Mouse (Mus musculus): ENCODE data around the gene Gpha2. TPM values are rescaled to one million over a fixed set of nuclear protein-coding genes. Genes with fewer than 3 reads are reported as not detected.
A peak's percentile ranks its signal among the peaks of the same experiment; 100 is the strongest.

The Gpha2 gene
- polyA plus RNA-seq, 1 experiment from 2014 or later, result 2.1 TPM

MicroRNAs within 50 kb of the gene (microRNA counts, 519-probe panel; counts per million panel counts)
- 684 counts per million, percentile 72 among the panel's probes with 10 or more counts for microRNA mmu-miR-192

Small RNA genes lying within 50 kb of the gene (microRNA-seq; reads per million reads assigned to microRNA genes)
- gene Mir192, result 62.1 reads per million, percentile 44 among the genes with 10 or more reads in this experiment
- gene Mir194-2, result 41.9 reads per million, percentile 39 among the genes with 10 or more reads in this experiment

Other genes with a start within 250 kb of the Gpha2 start
- gene Slc22a20, start 240.2 kb upstream of the Gpha2 start, polyA plus RNA-seq (2016; fragmentation: Nextera tagmentation; extraction: Ambion mirVana), result not detected in 2 replicates
- 2.0 and 2.4 TPM in 2 replicates for gene Capn1, start 210.5 kb upstream of the Gpha2 start, polyA plus RNA-seq (2016; fragmentation: Nextera tagmentation; extraction: Ambion mirVana)
- 36.9 and 38.6 TPM in 2 replicates for gene Syvn1, start 179.8 kb upstream of the Gpha2 start, polyA plus RNA-seq (2016; fragmentation: Nextera tagmentation; extraction: Ambion mirVana)
- 90.3 and 91.4 TPM in 2 replicates for gene Mrpl49, start 168.6 kb upstream of the Gpha2 start, polyA plus RNA-seq (2016; fragmentation: Nextera tagmentation; extraction: Ambion mirVana)
- 820 and 955 TPM in 2 replicates for gene Fau, start 168.5 kb upstream of the Gpha2 start, polyA plus RNA-seq (2016; fragmentation: Nextera tagmentation; extraction: Ambion mirVana)
- 35.2 and 36.1 TPM in 2 replicates for gene Znhit2, start 165.2 kb upstream of the Gpha2 start, polyA plus RNA-seq (2016; fragmentation: Nextera tagmentation; extraction: Ambion mirVana)
- gene Tm7sf2, start 158.0 kb upstream of the Gpha2 start, polyA plus RNA-seq (2016; fragmentation: Nextera tagmentation; extraction: Ambion mirVana), result 24.4 and 28.8 TPM in 2 replicates
- 62.1 and 75.7 TPM in 2 replicates for gene Vps51, start 149.1 kb upstream of the Gpha2 start, polyA plus RNA-seq (2016; fragmentation: Nextera tagmentation; extraction: Ambion mirVana)
- not detected in 2 replicates for gene Tmem262, start 146.3 kb upstream of the Gpha2 start, polyA plus RNA-seq (2016; fragmentation: Nextera tagmentation; extraction: Ambion mirVana)
- gene Gm28374, start 144.1 kb upstream of the Gpha2 start, polyA plus RNA-seq (2016; fragmentation: Nextera tagmentation; extraction: Ambion mirVana), result 1.3 and 1.6 TPM in 2 replicates
- 74.3 and 85.4 TPM in 2 replicates for gene Zfpl1, start 141.4 kb upstream of the Gpha2 start, polyA plus RNA-seq (2016; fragmentation: Nextera tagmentation; extraction: Ambion mirVana)
- gene Cdca5, start 141.4 kb upstream of the Gpha2 start, polyA plus RNA-seq (2016; fragmentation: Nextera tagmentation; extraction: Ambion mirVana), result 70.6 and 76.4 TPM in 2 replicates
- 0.56 and 0.89 TPM in 2 replicates for gene AC131692.1, start 132.0 kb upstream of the Gpha2 start, polyA plus RNA-seq (2016; fragmentation: Nextera tagmentation; extraction: Ambion mirVana)
- gene Naaladl1, start 120.6 kb upstream of the Gpha2 start, polyA plus RNA-seq (2016; fragmentation: Nextera tagmentation; extraction: Ambion mirVana), result 0.54 and 0.75 TPM in 2 replicates
- 65.4 and 73.3 TPM in 2 replicates for gene Sac3d1, start 107.7 kb upstream of the Gpha2 start, polyA plus RNA-seq (2016; fragmentation: Nextera tagmentation; extraction: Ambion mirVana)
- 25.7 and 28.7 TPM in 2 replicates for gene Snx15, start 98.1 kb upstream of the Gpha2 start, polyA plus RNA-seq (2016; fragmentation: Nextera tagmentation; extraction: Ambion mirVana)
- gene Batf2, start 85.4 kb upstream of the Gpha2 start, polyA plus RNA-seq (2016; fragmentation: Nextera tagmentation; extraction: Ambion mirVana), result not detected in 2 replicates
- 97.0 and 112 TPM in 2 replicates for gene Arl2, start 84.8 kb upstream of the Gpha2 start, polyA plus RNA-seq (2016; fragmentation: Nextera tagmentation; extraction: Ambion mirVana)
- not detected in 2 replicates for gene Majin, start 42.0 kb upstream of the Gpha2 start, polyA plus RNA-seq (2016; fragmentation: Nextera tagmentation; extraction: Ambion mirVana)
- gene Ppp2r5b, start 9.5 kb downstream of the Gpha2 start, polyA plus RNA-seq (2016; fragmentation: Nextera tagmentation; extraction: Ambion mirVana), result 16.6 and 17.2 TPM in 2 replicates
- gene Atg2a, start 15.3 kb downstream of the Gpha2 start, polyA plus RNA-seq (2016; fragmentation: Nextera tagmentation; extraction: Ambion mirVana), result 11.4 and 13.0 TPM in 2 replicates
- 72.5 and 74.9 TPM in 2 replicates for gene Ehd1, start 50.3 kb downstream of the Gpha2 start, polyA plus RNA-seq (2016; fragmentation: Nextera tagmentation; extraction: Ambion mirVana)
- gene Cdc42bpg, start 80.1 kb downstream of the Gpha2 start, polyA plus RNA-seq (2016; fragmentation: Nextera tagmentation; extraction: Ambion mirVana), result 0.15 and 0.38 TPM in 2 replicates
- gene Men1, start 108.6 kb downstream of the Gpha2 start, polyA plus RNA-seq (2016; fragmentation: Nextera tagmentation; extraction: Ambion mirVana), result 118 and 120 TPM in 2 replicates
- 10.4 and 15.2 TPM in 2 replicates for gene Map4k2, start 114.8 kb downstream of the Gpha2 start, polyA plus RNA-seq (2016; fragmentation: Nextera tagmentation; extraction: Ambion mirVana)
- 193 and 206 TPM in 2 replicates for gene Sf1, start 137.3 kb downstream of the Gpha2 start, polyA plus RNA-seq (2016; fragmentation: Nextera tagmentation; extraction: Ambion mirVana)
- gene Pygm, start 158.0 kb downstream of the Gpha2 start, polyA plus RNA-seq (2016; fragmentation: Nextera tagmentation; extraction: Ambion mirVana), result 2.5 and 3.0 TPM in 2 replicates
- gene Rasgrp2, start 173.0 kb downstream of the Gpha2 start, polyA plus RNA-seq (2016; fragmentation: Nextera tagmentation; extraction: Ambion mirVana), result 14.6 and 16.7 TPM in 2 replicates
- 0.78 and 1.5 TPM in 2 replicates for gene Nrxn2, start 192.4 kb downstream of the Gpha2 start, polyA plus RNA-seq (2016; fragmentation: Nextera tagmentation; extraction: Ambion mirVana)

Measured in limb, embryonic 10.5 days (tissue).